Mouse (Mus musculus) cerebellum, adult (tissue): ENCODE results near the gene Lypd6b.

ENCODE experiments used
- ATAC-seq: cut with Nextera tagmentation; 2 replicates; pipeline ENCODE4 v1.9.2; 2017; ENCODE audit warnings: mild to moderate bottlenecking, moderate library complexity, mixed read lengths; ENCODE audit not compliant: insufficient number of reproducible peaks, low FRiP score, low TSS enrichment

Lypd6b gene

GRCm38 (mm10) chr2:49927362-49927761 is 139.9 kb downstream of the Lypd6b start:
- no peak for ATAC-seq

GRCm38 (mm10) chr2:49929931-49930330 is 142.4 kb downstream of the Lypd6b start:
- no peak for ATAC-seq

GRCm38 (mm10) chr2:49937621-49938020 is 150.1 kb downstream of the Lypd6b start:
- no peak for ATAC-seq

- no peak for ATAC-seq
Measured at GRCm38 (mm10) chr2:49938246-49938645, 150.8 kb downstream of the Lypd6b start.

- ATAC-seq = no peak
Measured at GRCm38 (mm10) chr2:49940372-49940771, 152.9 kb downstream of the Lypd6b start.

DNA sequence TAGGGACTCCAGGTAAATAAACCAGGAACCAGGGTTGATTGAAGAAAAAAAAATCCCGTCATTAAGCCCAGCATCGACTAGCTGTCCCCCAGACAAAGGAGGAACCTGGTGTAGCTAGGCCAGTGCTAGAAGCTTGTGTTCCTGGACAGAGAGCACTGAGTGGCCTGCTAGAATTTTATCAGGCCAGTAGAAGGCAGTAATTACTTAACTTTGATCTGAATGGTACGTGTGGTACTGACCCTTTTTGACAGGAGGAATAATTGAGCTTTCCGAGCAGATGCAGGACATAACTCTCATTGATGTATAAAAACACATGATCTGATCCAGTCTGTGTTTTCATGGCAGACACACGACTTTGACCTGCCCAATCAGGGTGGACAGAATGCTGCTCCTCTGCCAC is 154.6 kb downstream of the Lypd6b start:
- ATAC-seq = no peak

GRCm38 (mm10) chr2:49951681-49952080 is 164.2 kb downstream of the Lypd6b start:
- no peak for ATAC-seq

GRCm38 (mm10) chr2:49952632-49953293 is 165.3 kb downstream of the Lypd6b start:
- no peak for ATAC-seq

DNA sequence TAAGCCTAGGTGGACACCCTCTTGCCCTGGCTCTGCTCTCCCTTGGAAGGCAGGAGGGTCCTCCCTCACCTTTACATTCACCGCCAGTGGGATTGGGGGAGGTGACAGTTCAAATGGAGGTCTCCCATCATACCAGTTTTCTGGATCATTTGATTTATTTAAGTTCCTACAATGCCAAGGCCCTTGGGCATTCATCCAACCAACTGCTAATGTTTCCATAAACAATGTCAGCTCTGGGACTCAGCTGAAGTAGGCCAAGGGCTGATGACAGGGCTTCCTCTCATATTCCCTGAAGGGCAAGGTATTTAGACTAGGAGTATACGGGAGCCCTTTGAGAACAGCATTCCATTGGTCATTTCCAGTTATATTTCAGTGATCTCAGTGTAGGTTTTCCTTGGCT is 170.0 kb downstream of the Lypd6b start:
- ATAC-seq = no peak

DNA sequence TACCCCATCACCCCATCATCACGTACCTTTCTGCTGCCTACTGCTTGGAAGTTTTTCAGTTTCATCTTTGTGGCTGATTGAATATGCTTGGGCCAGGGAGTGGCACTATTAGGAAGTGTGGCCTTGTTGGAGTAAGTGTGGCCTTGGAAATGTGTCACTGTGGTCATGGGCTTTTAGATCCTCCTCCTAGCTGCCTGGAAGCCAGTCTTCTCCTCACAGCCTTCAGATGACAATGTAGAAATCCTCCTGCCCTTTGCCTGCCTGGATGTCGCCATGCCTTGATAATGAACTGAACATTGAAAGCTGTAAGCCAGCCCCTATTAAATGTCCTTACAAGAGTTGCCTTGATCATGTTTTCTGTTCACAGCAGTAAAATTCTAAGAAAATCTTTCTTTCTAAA is 174.5 kb downstream of the Lypd6b start:
- no peak for ATAC-seq

GRCm38 (mm10) chr2:49964899-49965298 is 177.4 kb downstream of the Lypd6b start:
- ATAC-seq = no peak

- no peak for ATAC-seq
Measured at GRCm38 (mm10) chr2:49967748-49968147, 180.3 kb downstream of the Lypd6b start.

- no peak for ATAC-seq
Measured at GRCm38 (mm10) chr2:49970990-49971389, 183.5 kb downstream of the Lypd6b start.

DNA sequence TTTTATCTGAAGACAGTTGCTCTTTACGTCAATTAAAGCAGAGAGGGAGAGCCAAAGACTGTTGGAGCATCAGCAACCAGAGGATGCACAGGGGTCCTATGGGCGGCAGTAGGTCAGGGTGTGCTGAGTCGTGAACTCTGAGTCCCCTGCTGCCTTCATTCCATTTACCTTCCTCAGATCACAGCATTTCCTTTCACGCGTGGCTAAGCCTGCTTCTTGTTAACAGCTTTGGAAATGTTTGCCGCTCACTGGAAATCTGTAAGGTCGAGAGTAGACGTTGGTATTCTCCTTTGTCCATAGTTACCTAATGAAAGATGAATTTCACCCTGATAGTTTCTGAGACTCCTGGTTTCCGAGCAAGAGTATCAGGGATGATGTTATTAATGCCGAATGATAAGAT is 191.1 kb downstream of the Lypd6b start:
- ATAC-seq = no peak

DNA sequence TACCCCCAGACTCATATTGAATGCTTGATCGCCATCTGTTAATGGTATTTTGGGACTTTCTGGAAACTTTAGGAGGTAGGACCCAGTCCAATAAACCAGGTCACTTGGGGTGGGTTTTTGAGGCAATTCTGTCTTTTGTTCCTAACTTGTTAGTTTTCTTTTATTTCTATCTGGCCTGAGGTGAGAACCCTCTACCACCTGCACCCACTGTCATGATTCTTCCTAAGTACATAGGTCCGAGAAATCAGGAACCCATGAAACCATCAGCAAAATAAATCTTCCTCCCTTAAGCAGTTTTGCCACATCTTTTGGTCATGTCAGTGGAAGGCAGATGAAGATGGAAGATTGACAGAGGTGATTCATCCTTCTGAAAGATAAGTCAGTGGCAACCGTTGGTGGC is 192.5 kb downstream of the Lypd6b start:
- no peak for ATAC-seq

- no peak for ATAC-seq
Measured at GRCm38 (mm10) chr2:49983021-49983420, 195.5 kb downstream of the Lypd6b start.

DNA sequence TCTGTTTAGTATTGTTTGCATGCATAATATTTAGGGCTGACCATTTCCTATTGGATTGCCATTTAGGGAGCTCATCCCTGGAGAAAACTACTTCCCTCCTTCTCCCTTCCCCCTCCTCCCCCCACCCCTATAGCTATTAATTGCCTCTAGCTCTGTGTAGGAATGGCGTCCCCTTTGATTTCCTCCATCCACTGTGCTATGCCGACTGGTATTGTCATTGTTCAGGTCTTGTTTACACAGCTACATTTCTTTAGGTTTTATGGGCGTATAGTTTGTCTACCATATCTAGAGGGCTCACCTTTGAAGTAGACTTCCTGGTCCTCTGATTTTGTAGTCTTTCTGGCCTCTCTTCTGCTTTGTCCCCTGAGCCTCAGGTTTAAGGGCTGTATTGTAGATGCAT is 197.3 kb downstream of the Lypd6b start:
- ATAC-seq = no peak

DNA sequence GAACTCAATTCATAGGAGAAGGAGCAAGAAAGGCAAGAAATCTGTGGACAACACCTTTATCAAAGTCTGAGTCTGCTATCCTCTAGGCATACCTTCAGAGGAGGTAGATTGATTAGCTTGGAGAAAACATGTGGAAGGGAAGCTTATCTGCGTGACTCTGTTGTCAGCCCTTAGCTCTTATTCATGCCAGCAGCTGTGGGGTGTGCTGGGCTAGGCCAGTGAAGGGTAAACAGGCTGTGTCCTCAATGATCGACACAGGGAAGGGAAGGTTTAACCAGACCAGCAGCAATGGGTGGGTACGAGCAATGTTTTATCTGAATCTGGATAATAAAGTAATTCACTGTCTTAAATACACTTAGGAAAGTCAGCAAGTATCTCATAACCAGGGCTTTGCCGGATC is 208.4 kb downstream of the Lypd6b start:
- ATAC-seq = no peak

DNA sequence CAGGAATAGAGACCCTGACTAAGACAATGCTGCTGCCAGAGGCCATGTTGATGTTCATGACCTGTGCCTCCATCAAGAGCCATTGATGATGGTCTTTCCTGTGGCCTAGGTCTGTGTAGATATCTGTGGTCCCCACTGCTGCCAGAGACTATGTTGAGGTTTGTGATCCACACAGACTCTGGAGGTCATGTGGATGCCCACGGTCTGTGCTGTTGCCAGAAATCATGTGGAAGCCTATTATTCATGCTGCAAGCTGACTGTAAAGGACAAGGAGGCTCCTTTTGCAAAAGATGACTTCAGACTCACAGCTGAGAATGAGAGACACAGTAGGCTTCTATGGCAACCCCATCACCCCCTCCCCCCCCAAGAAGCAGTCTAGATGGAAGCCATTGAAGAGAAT is 209.7 kb downstream of the Lypd6b start:
- no peak for ATAC-seq
